Mouse (Mus musculus): Measurements from ENCODE around the gene Tmie. TPM values are rescaled to one million over a fixed set of nuclear protein-coding genes. Genes with fewer than 3 reads are reported as not detected.

Tmie gene
- 2.5 and 5.3 TPM in 2 replicates for total RNA-seq (2014; rRNA removed)
- polyA plus RNA-seq (2015; fragmentation: Nextera tagmentation; extraction: Ambion mirVana) = 2.3 and 4.0 TPM in 2 replicates

DNA sequence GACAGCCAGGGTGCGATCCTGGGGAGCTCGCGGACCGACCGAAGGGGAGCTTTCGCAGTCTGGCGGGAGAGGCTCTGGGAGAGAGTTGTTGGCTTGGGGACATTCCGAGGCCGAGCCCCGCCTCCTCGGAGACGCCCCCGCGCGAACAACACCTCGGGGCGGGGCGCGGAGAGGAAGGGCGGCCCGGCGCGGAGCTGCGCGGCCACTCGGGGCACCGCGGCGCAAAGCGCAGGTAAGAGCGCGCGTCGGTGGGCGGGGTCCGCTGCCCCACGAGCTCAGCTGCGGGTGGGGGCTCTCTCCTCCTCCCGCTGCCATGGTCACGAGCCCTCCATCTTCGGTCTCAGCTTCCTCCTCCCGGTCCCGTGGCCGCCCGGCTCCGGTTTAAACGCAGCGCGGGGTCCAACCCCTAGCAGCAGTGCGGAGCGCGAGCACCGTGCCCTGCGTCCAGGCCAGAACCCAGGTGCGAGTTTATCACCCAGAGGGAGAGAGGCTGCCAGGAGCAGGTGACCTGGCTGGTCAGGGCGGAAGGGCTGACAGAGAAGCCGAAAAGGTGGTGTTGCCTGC lies at the start of gene Tmie:
Tmie (minus strand) TSS at position 116 of the 564 bp plus-strand sequence.
- ATAC-seq = peak; percentile 62

GRCm38 (mm10) chr9:110922759-110923158 lies 42.8 kb upstream of the Tmie start:
- peak; percentile 86 for TF ChIP-seq CTCF (IDR thresholded peaks at IDR 0.05; ENCODE audit: low read depth)
- no peaks in the 10 kb centered on the region for H3K4me1 ChIP-seq (ENCODE audit: insufficient read depth)
- H3K9me3 ChIP-seq (ENCODE audit: low read length) = no peaks in the 10 kb centered on the region
- H3K4me2 ChIP-seq (ENCODE audit: low read depth) = no peak overlapping the region
- no peaks in the 10 kb centered on the region for H3K27me3 ChIP-seq (ENCODE audit: insufficient read depth, low read length)
- WGBS = 20% methylated on average over 7 of the region's 7 CpGs
- peak; percentile 79 for DNase-seq
- no peak overlapping the region for H3K9ac ChIP-seq
- no peak for ATAC-seq
- H3K4me3 ChIP-seq (ENCODE audit: low read depth, low read length) = no peak overlapping the region
- H3K36me3 ChIP-seq (ENCODE audit: insufficient read depth) = no peaks in the 10 kb centered on the region
- no peak overlapping the region for H3K27ac ChIP-seq (ENCODE audit: low read depth, low read length)

More for the DNA sequence above, at the start of gene Tmie:
- Histone ChIP-seq H3K27me3 (ENCODE audit: insufficient read depth, low read length) (peaks cover 9% of the 10 kb centered on the region), H3K9ac (peak within 1 kb of the TSS; percentile 47), H3K4me1 (ENCODE audit: insufficient read depth) (no peaks in the 10 kb centered on the region), H3K27ac (ENCODE audit: low read depth, low read length) (no peak within 1 kb of the TSS), H3K4me2 (ENCODE audit: low read depth) (peak within 1 kb of the TSS; percentile 94), H3K36me3 (ENCODE audit: insufficient read depth) (no peaks in the 10 kb centered on the region), H3K4me3 (ENCODE audit: low read depth, low read length) (peak within 1 kb of the TSS; percentile 50), H3K9me3 (ENCODE audit: low read length) (no peaks in the 10 kb centered on the region)
- under 1% methylated on average over 55 of the region's 57 CpGs for WGBS
- DNase-seq = peak; percentile 29
- no peak for TF ChIP-seq CTCF (IDR thresholded peaks at IDR 0.05; ENCODE audit: low read depth)

DNA sequence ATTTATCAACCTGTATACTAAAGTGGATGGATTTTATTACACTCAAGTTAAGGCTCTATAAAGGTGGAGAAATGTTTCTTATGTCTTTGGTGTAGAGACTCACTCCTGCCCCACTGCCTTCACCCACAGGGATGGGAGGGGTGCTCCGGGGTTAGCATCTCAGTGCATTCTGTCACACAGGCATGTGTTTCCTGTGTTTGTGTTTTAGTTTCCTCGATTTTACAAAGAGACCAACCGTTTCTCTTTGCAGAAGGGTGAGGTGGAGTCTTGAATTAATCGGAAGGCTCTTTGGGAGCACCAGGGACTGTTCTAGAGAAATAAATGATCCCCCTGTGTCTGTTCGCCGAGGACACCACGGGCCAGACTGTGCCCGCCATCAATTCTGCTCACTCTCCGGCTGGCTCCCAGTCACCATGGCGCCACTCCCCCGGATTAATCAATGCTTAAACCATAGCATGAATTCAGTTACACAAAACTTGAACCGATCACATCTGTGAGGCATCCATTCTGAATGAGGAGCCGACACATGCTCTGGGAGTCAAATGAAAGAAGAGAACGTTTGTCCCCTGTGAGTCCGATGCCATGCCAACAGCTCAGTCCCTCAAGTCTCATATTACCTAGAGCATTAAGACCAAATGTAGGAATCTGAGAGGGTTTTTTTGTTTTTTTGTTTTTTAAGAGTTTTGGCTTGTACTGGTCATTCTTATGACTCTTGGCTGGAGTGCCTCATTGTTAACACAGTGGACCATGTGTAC lies 40.9 kb upstream of the Tmie start:
- no peak for TF ChIP-seq CTCF (IDR thresholded peaks at IDR 0.05; ENCODE audit: low read depth)
- WGBS = 61% methylated on average over 15 of the region's 15 CpGs
- DNase-seq = no peak
- Histone ChIP-seq H3K4me2 (ENCODE audit: low read depth) (no peak overlapping the region), H3K4me3 (ENCODE audit: low read depth, low read length) (no peak overlapping the region), H3K27me3 (ENCODE audit: insufficient read depth, low read length) (no peaks in the 10 kb centered on the region), H3K36me3 (ENCODE audit: insufficient read depth) (no peaks in the 10 kb centered on the region), H3K9me3 (ENCODE audit: low read length) (no peaks in the 10 kb centered on the region), H3K9ac (no peak overlapping the region), H3K4me1 (ENCODE audit: insufficient read depth) (no peaks in the 10 kb centered on the region), H3K27ac (ENCODE audit: low read depth, low read length) (no peak overlapping the region)
- no peak for ATAC-seq

GRCm38 (mm10) chr9:110916786-110917185 lies 36.9 kb upstream of the Tmie start, which contains the start of gene Fam240a:
TSS of gene Fam240a (minus strand) at chr9:110916861.
- no peak for TF ChIP-seq CTCF (IDR thresholded peaks at IDR 0.05; ENCODE audit: low read depth)
- H3K9me3 ChIP-seq (ENCODE audit: low read length) = no peaks in the 10 kb centered on the region
- H3K4me3 ChIP-seq (ENCODE audit: low read depth, low read length) = no peak within 1 kb of the TSS
- H3K4me2 ChIP-seq (ENCODE audit: low read depth) = no peak within 1 kb of the TSS
- ATAC-seq (no peak), DNase-seq (no peak)
- no peaks in the 10 kb centered on the region for H3K4me1 ChIP-seq (ENCODE audit: insufficient read depth)
- 93% methylated on average over 7 of the region's 7 CpGs for WGBS
- no peaks in the 10 kb centered on the region for H3K27me3 ChIP-seq (ENCODE audit: insufficient read depth, low read length)
- no peaks in the 10 kb centered on the region for H3K36me3 ChIP-seq (ENCODE audit: insufficient read depth)
- no peak within 1 kb of the TSS for H3K27ac ChIP-seq (ENCODE audit: low read depth, low read length)
- no peak within 1 kb of the TSS for H3K9ac ChIP-seq

DNA sequence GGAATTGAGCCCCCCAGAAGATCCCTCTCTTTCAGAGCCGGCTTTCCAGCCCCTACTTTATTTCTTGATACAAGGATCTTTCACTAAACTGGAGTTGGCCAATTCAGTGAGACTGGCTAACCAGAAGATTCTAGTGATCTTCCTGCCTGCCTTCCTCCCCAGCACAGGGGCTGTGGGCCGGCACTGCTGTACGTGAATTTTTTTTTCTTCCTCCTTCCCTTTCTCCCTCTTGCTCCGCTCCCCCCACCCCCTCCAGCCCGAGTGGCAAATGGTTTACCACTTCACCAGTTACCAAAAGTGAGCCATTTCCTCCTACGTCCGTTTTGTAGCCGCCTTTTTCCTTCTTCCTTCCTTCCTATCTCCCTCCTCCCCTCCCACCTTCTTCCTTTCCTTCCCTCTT lies 35.6 kb upstream of the Tmie start:
- Histone ChIP-seq H3K27me3 (ENCODE audit: insufficient read depth, low read length) (no peaks in the 10 kb centered on the region), H3K4me1 (ENCODE audit: insufficient read depth) (no peaks in the 10 kb centered on the region), H3K4me2 (ENCODE audit: low read depth) (no peak overlapping the region), H3K9ac (no peak overlapping the region), H3K4me3 (ENCODE audit: low read depth, low read length) (no peak overlapping the region), H3K9me3 (ENCODE audit: low read length) (no peaks in the 10 kb centered on the region), H3K36me3 (ENCODE audit: insufficient read depth) (no peaks in the 10 kb centered on the region), H3K27ac (ENCODE audit: low read depth, low read length) (no peak overlapping the region)
- WGBS = 75% methylated on average over 8 of the region's 8 CpGs
- no peak for TF ChIP-seq CTCF (IDR thresholded peaks at IDR 0.05; ENCODE audit: low read depth)
- ATAC-seq (no peak), DNase-seq (no peak)

DNA sequence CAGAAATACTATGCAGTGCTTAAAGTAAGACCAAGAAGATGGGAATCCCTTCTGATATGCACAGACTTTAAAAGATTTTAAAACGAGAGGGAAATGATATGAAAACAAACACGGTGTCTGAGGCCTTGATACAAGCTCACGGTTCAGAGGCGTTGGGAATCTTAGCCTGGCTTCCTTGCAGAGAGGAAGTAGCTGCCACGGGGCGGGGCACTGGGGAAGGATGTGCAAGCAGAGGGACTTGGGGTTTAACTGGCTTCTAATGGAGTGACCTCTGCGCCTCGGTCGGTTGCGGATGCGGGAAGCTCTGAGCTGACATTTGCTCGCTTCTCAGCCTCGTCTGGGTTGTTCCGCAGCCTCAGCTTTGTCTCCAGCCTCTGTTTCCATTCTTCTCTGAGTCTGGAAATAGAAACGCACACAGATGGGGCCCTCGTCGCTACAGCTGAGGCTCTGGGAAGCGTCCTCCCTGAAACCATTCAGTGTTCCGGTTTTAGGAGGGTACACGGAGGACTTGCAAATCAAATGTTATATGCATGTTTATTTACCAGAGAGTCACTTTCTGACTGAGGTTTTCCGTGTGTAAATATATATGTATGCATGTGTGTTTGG lies 34.8 kb upstream of the Tmie start:
- Histone ChIP-seq H3K27ac (ENCODE audit: low read depth, low read length) (no peak overlapping the region), H3K4me1 (ENCODE audit: insufficient read depth) (no peaks in the 10 kb centered on the region), H3K27me3 (ENCODE audit: insufficient read depth, low read length) (no peaks in the 10 kb centered on the region), H3K36me3 (ENCODE audit: insufficient read depth) (no peaks in the 10 kb centered on the region), H3K4me2 (ENCODE audit: low read depth) (no peak overlapping the region), H3K9me3 (ENCODE audit: low read length) (no peaks in the 10 kb centered on the region), H3K9ac (no peak overlapping the region), H3K4me3 (ENCODE audit: low read depth, low read length) (no peak overlapping the region)
- WGBS = 58% methylated on average over 21 of the region's 21 CpGs
- DNase-seq = no peak
- TF ChIP-seq CTCF (IDR thresholded peaks at IDR 0.05; ENCODE audit: low read depth) = no peak
- ATAC-seq = no peak

Measured in forebrain, postnatal 0 days (tissue).